Mouse (Mus musculus): ENCODE measurements around the gene Dohh.

Gene Dohh

GRCm38 (mm10) chr10:81430831-81431525 lies 46.8 kb downstream of the Dohh start:
- DNase-seq (ENCODE audit: low spot score) = no peak

- no peak for DNase-seq (ENCODE audit: low spot score)
Measured at GRCm38 (mm10) chr10:81431526-81432168, 47.4 kb downstream of the Dohh start.

GRCm38 (mm10) chr10:81432169-81432867 lies 48.1 kb downstream of the Dohh start:
- DNase-seq (ENCODE audit: low spot score) = no peak

GRCm38 (mm10) chr10:81432868-81433262 lies 48.6 kb downstream of the Dohh start:
- DNase-seq (ENCODE audit: low spot score) = peak; percentile 94

- no peak for DNase-seq (ENCODE audit: low spot score)
Measured at GRCm38 (mm10) chr10:81433541-81434289, 49.5 kb downstream of the Dohh start.

GRCm38 (mm10) chr10:81434361-81435263 lies 50.4 kb downstream of the Dohh start:
- DNase-seq (ENCODE audit: low spot score) = no peak

GRCm38 (mm10) chr10:81435436-81435835 lies 51.2 kb downstream of the Dohh start:
- no peak for DNase-seq (ENCODE audit: low spot score)

Data from embryo, embryonic 10 days (tissue).